Mouse (Mus musculus): ENCODE measurements around the gene Jtb.

Gene Jtb

GRCm38 (mm10) chr3:90231507-90232333 is at the start of gene Jtb:
TSS of gene Jtb (plus strand) at chr3:90231597.
- DNase-seq (ENCODE audit: low spot score in 2 of 2): peak; percentile 89 to 92

GRCm38 (mm10) chr3:90183581-90183980 is 47.8 kb upstream of the Jtb start:
- no peak for DNase-seq (ENCODE audit: low spot score in 2 of 2)

- DNase-seq (ENCODE audit: low spot score in 2 of 2): no peak
Measured at GRCm38 (mm10) chr3:90190859-90191510, 40.4 kb upstream of the Jtb start.

GRCm38 (mm10) chr3:90194759-90195158 is 36.6 kb upstream of the Jtb start:
- DNase-seq (ENCODE audit: low spot score in 2 of 2): no peak

GRCm38 (mm10) chr3:90195644-90196043 is 35.8 kb upstream of the Jtb start:
- DNase-seq (ENCODE audit: low spot score in 2 of 2): no peak

GRCm38 (mm10) chr3:90197548-90197947 is 33.8 kb upstream of the Jtb start:
- no peak for DNase-seq (ENCODE audit: low spot score in 2 of 2)

GRCm38 (mm10) chr3:90202884-90203283 is 28.5 kb upstream of the Jtb start:
- DNase-seq (ENCODE audit: low spot score in 2 of 2): no peak

- no peak for DNase-seq (ENCODE audit: low spot score in 2 of 2)
Measured at GRCm38 (mm10) chr3:90203619-90204018, 27.8 kb upstream of the Jtb start.

- DNase-seq (ENCODE audit: low spot score in 2 of 2): no peak
Measured at GRCm38 (mm10) chr3:90204582-90204981, 26.8 kb upstream of the Jtb start.

GRCm38 (mm10) chr3:90208662-90209061 is 22.7 kb upstream of the Jtb start:
- DNase-seq (ENCODE audit: low spot score in 2 of 2): no peak

- DNase-seq (ENCODE audit: low spot score in 2 of 2): no peak
Measured at GRCm38 (mm10) chr3:90209908-90210566, 21.4 kb upstream of the Jtb start.

GRCm38 (mm10) chr3:90211475-90212398 is 19.7 kb upstream of the Jtb start:
- no peak for DNase-seq (ENCODE audit: low spot score in 2 of 2)

GRCm38 (mm10) chr3:90212723-90213122 is 18.7 kb upstream of the Jtb start:
- no peak for DNase-seq (ENCODE audit: low spot score in 2 of 2)

GRCm38 (mm10) chr3:90213377-90213866 is 18.0 kb upstream of the Jtb start, which contains the start of the genes Rps27 and Rab13:
TSS of gene Rps27 (minus strand) at chr3:90213651.
TSS of gene Rab13 (plus strand) at chr3:90213695.
- peak; percentile 87 to 88 for DNase-seq (ENCODE audit: low spot score in 2 of 2)

GRCm38 (mm10) chr3:90213956-90214684 is 17.3 kb upstream of the Jtb start:
- DNase-seq (ENCODE audit: low spot score in 2 of 2): no peak

GRCm38 (mm10) chr3:90215825-90216380 is 15.5 kb upstream of the Jtb start:
- no peak for DNase-seq (ENCODE audit: low spot score in 2 of 2)

- DNase-seq (ENCODE audit: low spot score in 2 of 2): no peak
Measured at GRCm38 (mm10) chr3:90220088-90220487, 11.3 kb upstream of the Jtb start.

- DNase-seq (ENCODE audit: low spot score in 2 of 2): peak; percentile 25 to 46
Measured at GRCm38 (mm10) chr3:90220531-90220951, 10.9 kb upstream of the Jtb start.

- DNase-seq (ENCODE audit: low spot score in 2 of 2): no peak
Measured at GRCm38 (mm10) chr3:90221123-90221522, 10.3 kb upstream of the Jtb start.

GRCm38 (mm10) chr3:90222455-90222854 is 8.9 kb upstream of the Jtb start:
- no peak for DNase-seq (ENCODE audit: low spot score in 2 of 2)
